Mouse (Mus musculus) embryonic facial prominence, embryonic 10.5 days (tissue): ENCODE results near the gene Fosl1. TPM values are rescaled to one million over a fixed set of nuclear protein-coding genes. Genes with fewer than 3 reads are reported as not detected.

Source experiments
- DNase-seq: peaks from one replicate; pipeline ENCODE4 v3.0.0-alpha.2; 2017; ENCODE audit warnings: low spot score
- H3K27ac ChIP-seq: fragments of 300-500 bp; sonication (generic); replicated peaks from 2 replicates; pipeline ENCODE4 v1.5.1; 2016; ENCODE audit warnings: mild to moderate bottlenecking
- H3K27me3 ChIP-seq: fragments of 300-500 bp; sonication (generic); replicated peaks from 2 replicates; pipeline ENCODE4 v1.6.1; 2016; ENCODE audit warnings: low read depth, mild to moderate bottlenecking; ENCODE audit not compliant: poor library complexity, severe bottlenecking
- H3K36me3 ChIP-seq: fragments of 300-500 bp; sonication (generic); replicated peaks from 2 replicates; pipeline ENCODE4 v1.6.1; 2016; ENCODE audit warnings: mild to moderate bottlenecking, moderate library complexity
- H3K4me1 ChIP-seq: fragments of 300-500 bp; sonication (generic); 2 replicates; pipeline ENCODE4 v1.6.1; 2016
- H3K4me3 ChIP-seq: fragments of 300-500 bp; sonication (generic); 2 replicates; pipeline ENCODE4 v1.5.1; 2016; ENCODE audit warnings: mild to moderate bottlenecking, moderate library complexity
- H3K9me3 ChIP-seq: fragments of 300-500 bp; sonication (generic); 2 replicates; pipeline ENCODE4 v1.6.1; 2016; ENCODE audit warnings: mild to moderate bottlenecking
- WGBS: fragments of 180-500 bp; shearing (Covaris S2); methylation state at CpG from one replicate; pipeline ENCODE4 v1.1.7; 2016; 5-methylcytosine and 5-hydroxymethylcytosine counted together
- polyA plus RNA-seq: library from polyadenylated mRNA; unstranded; fragments of >200 nt; fragmentation: Nextera tagmentation; extraction: Ambion mirVana; gene quantifications from 2 replicates; pipeline ENCODE4 v1.2.1, GENCODE M21; 2016

Fosl1 gene
- polyA plus RNA-seq, 1 experiment from 2014 or later = not detected

GRCm38 (mm10) chr19:5463791-5464562 is 16.6 kb downstream of the Fosl1 start:
- Histone ChIP-seq H3K27me3 (peaks cover 7% of the 10 kb centered on the region), H3K4me3 (peak overlapping the region; percentile 45), H3K27ac (peak overlapping the region; percentile 84), H3K36me3 (peaks cover 67% of the 10 kb centered on the region), H3K4me1 (peaks cover 25% of the 10 kb centered on the region), H3K9me3 (no peaks in the 10 kb centered on the region)
- WGBS = 57% methylated on average over 15 of the region's 15 CpGs
- peak; percentile 85 for DNase-seq

DNA sequence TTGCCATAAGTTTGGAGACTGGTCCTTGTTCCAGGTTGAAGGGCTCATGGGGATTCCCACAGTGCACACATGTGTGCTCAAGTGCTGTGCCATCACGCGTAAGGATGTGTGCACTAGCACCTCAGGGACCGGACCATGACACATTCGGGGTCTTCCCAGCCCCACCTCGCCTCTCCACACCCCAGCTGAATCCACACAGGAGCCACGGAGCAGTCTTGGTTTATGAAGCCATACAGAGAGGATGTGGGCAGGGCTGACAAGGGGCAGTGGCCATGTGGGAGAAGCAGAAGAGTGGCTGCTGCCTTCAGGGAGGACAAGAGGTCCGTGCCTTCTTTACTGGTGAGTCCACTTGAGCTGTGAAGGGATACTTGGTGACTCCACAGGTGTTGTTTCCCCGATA is 17.7 kb downstream of the Fosl1 start:
- H3K4me3 ChIP-seq = no peak overlapping the region
- DNase-seq = no peak
- no peaks in the 10 kb centered on the region for H3K27me3 ChIP-seq
- WGBS = 96% methylated on average over 8 of the region's 8 CpGs
- peaks cover 21% of the 10 kb centered on the region for H3K4me1 ChIP-seq
- peaks cover 67% of the 10 kb centered on the region for H3K36me3 ChIP-seq
- no peaks in the 10 kb centered on the region for H3K9me3 ChIP-seq
- H3K27ac ChIP-seq = no peak overlapping the region

DNA sequence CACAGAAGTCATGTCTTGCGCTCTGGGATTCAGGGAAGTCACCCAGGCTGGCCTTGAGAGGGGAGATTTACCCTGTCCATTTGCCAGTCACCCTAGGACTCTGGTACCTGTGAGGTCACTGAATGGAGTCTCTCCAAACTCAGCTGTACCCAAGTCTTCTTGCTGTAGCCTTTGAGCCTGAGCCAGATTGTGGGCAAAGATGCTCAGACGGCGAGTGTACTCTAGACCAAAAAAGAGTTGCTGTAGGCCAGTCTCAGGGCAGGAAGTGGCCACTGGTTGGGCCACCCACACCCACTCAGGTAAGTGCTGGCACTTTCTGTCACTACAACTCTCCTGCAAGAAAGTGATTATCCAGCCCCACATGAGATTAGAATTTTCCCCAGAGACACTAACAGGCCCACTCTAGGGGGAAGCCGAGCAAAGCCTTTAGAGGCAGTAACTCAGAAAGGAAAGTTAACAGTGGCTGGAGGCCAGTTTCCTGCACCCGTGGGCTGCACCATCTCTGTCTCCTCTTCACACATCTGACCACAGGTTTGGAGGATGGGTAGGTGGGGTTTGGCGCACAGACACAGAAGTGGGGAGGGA is 19.7 kb downstream of the Fosl1 start:
- no peak for DNase-seq
- Histone ChIP-seq H3K9me3 (no peaks in the 10 kb centered on the region), H3K27ac (no peak overlapping the region), H3K4me1 (peaks cover 10% of the 10 kb centered on the region), H3K27me3 (no peaks in the 10 kb centered on the region), H3K36me3 (peaks cover 67% of the 10 kb centered on the region), H3K4me3 (no peak overlapping the region)
- 92% methylated on average over 6 of the region's 6 CpGs for WGBS

DNA sequence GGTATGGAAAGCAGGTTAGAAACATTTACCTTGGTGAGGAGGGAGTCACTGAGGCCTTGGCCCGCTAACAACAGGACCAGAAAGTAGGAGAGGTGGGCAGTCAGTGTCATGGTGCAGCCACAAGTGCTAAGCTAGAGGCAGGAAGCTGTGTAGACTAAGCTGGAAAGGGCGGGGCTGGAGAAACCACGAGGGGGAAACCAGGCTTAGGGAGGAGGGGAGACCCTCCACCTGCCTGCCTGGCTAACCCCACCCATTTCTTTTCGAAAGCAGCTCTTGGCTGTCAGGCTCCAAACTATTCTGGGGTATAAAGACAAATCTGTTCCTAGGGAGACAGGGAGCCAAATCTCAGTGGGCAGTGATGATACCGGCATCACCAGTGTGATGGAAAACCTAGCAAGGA is 21.0 kb downstream of the Fosl1 start, which contains the start of gene Ctsw:
Ctsw (minus strand) TSS at position 134 of the 400 bp plus-strand sequence.
- 56% methylated on average over 5 of the region's 5 CpGs for WGBS
- H3K4me1 ChIP-seq = peaks cover 10% of the 10 kb centered on the region
- no peak within 1 kb of the TSS for H3K4me3 ChIP-seq
- DNase-seq = no peak
- H3K9me3 ChIP-seq = no peaks in the 10 kb centered on the region
- no peaks in the 10 kb centered on the region for H3K27me3 ChIP-seq
- no peak within 1 kb of the TSS for H3K27ac ChIP-seq
- H3K36me3 ChIP-seq = peaks cover 55% of the 10 kb centered on the region

DNA sequence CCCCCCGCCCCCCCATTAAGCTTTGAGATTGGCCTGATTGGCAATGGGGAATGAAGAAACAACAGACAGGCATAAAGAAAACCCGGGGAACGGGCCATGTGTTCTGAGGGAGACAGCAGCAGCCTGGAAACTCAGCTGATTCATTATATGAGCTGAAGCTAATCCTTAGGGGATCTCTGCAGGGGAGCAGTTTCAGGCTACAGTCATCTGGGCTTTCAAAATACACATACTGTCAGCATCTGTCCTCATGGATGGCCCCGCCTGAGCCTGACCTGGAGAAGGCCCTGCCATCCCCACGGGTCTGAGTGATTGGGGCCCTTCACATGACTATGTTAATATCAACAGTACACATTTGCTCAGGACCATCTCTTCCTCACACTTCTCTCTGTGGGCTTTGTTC is 24.5 kb downstream of the Fosl1 start:
- Histone ChIP-seq H3K4me3 (no peak overlapping the region), H3K27me3 (no peaks in the 10 kb centered on the region), H3K27ac (no peak overlapping the region), H3K9me3 (no peaks in the 10 kb centered on the region), H3K36me3 (peaks cover 29% of the 10 kb centered on the region), H3K4me1 (peaks cover 30% of the 10 kb centered on the region)
- no peak for DNase-seq
- WGBS = 61% methylated on average over 5 of the region's 5 CpGs

- WGBS = 80% methylated on average over 3 of the region's 3 CpGs
These were observed 25.5 kb downstream of the Fosl1 start for GRCm38 (mm10) chr19:5472857-5473256.

DNA sequence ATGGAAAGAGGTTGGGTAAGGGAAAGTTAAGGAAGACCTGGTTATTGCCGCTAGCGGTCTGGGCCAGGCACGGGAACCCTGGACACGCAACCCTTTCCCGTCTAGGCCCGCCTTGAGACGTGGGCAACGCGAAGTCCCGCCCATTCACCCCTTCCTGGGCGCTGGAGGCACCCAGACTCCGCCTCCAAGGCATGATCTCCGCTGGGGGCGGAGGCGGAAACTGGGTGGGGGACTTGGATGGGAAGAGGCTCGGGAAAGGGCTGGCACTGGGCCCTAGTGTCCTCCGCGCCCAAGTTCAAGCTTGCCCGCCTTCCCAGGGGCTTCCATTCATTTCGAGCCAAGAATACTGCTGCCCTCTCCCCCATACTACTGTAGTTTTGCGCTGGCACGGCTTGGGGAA is 26.4 kb downstream of the Fosl1 start, which contains the start of gene Efemp2:
Efemp2 (plus strand) TSS at position 235 of the 400 bp plus-strand sequence.
- peak within 1 kb of the TSS; percentile 95 for H3K27ac ChIP-seq
- H3K27me3 ChIP-seq = no peaks in the 10 kb centered on the region
- WGBS = 2% methylated on average over 22 of the region's 22 CpGs
- H3K4me3 ChIP-seq = peak within 1 kb of the TSS; percentile 81
- H3K36me3 ChIP-seq = peaks cover 29% of the 10 kb centered on the region
- DNase-seq = peak; percentile 84
- no peaks in the 10 kb centered on the region for H3K9me3 ChIP-seq
- H3K4me1 ChIP-seq = peaks cover 32% of the 10 kb centered on the region

More at GRCm38 (mm10) chr19:5472857-5473256, 25.5 kb downstream of the Fosl1 start:
- no peak for DNase-seq
- Histone ChIP-seq H3K4me1 (peaks cover 32% of the 10 kb centered on the region), H3K36me3 (peaks cover 29% of the 10 kb centered on the region), H3K9me3 (no peaks in the 10 kb centered on the region), H3K27me3 (no peaks in the 10 kb centered on the region), H3K27ac (no peak overlapping the region), H3K4me3 (peak overlapping the region; percentile 81; the same call in 1 of the 2 replicates)

DNA sequence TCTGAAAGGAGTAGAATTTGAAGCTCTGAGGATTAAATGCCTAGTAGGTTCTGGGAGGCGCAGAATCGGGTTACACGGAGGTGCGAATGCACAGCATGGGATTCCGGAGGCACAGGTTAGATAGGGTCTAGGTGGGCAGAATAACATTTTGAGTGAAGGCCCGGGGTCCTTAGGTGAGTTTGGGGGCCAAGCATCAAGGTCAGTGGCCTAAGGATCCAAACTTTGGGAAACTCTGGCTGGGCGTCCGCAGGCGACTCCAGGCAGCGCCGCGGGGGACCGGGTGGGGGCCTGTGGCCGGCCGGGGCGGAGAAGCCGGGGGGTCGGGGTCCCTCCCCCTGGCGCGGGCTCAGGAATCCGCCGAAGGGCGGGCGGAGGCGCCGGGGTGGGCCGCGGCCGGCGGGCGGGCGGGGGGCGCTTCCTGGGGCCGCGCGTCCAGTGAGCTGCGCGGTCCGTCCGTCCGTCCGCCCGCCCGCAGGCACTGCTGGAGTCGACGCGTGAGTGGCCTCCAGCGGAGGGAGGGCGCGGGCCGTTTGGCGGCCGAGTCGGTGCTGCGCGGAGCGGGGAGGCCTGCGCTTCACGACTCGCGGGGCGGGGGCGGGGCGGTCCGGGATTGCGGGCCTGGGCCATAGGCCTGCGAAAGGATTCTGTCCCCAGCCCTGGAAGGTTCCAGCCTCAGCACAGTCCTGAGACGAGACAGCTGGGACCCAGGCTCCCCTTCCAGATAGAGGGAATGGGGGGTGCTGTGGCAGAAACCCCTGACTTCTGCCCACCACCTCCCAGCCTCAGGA is 27.1 kb downstream of the Fosl1 start:
- Histone ChIP-seq H3K9me3 (no peaks in the 10 kb centered on the region), H3K4me1 (peaks cover 32% of the 10 kb centered on the region), H3K36me3 (peaks cover 36% of the 10 kb centered on the region), H3K4me3 (peak overlapping the region; percentile 81), H3K27me3 (no peaks in the 10 kb centered on the region), H3K27ac (peak overlapping the region; percentile 95)
- WGBS = 1% methylated on average over 68 of the region's 68 CpGs
- peak; percentile 69 for DNase-seq

- Histone ChIP-seq H3K4me3 (peak overlapping the region; percentile 81), H3K27me3 (no peaks in the 10 kb centered on the region), H3K9me3 (no peaks in the 10 kb centered on the region), H3K27ac (peak overlapping the region; percentile 95), H3K4me1 (peaks cover 32% of the 10 kb centered on the region), H3K36me3 (peaks cover 43% of the 10 kb centered on the region)
- WGBS = 23% methylated on average over 13 of the region's 13 CpGs
- DNase-seq = no peak
These were observed 27.8 kb downstream of the Fosl1 start for GRCm38 (mm10) chr19:5475069-5475714.

- Histone ChIP-seq H3K4me3 (no peak overlapping the region; the same call in 1 of the 2 replicates), H3K27me3 (no peaks in the 10 kb centered on the region), H3K4me1 (peaks cover 32% of the 10 kb centered on the region), H3K27ac (no peak overlapping the region), H3K36me3 (peaks cover 62% of the 10 kb centered on the region), H3K9me3 (no peaks in the 10 kb centered on the region)
- no peak for DNase-seq
- WGBS = 89% methylated on average over 10 of the region's 10 CpGs
These were observed 29.8 kb downstream of the Fosl1 start for GRCm38 (mm10) chr19:5477004-5477667.

DNA sequence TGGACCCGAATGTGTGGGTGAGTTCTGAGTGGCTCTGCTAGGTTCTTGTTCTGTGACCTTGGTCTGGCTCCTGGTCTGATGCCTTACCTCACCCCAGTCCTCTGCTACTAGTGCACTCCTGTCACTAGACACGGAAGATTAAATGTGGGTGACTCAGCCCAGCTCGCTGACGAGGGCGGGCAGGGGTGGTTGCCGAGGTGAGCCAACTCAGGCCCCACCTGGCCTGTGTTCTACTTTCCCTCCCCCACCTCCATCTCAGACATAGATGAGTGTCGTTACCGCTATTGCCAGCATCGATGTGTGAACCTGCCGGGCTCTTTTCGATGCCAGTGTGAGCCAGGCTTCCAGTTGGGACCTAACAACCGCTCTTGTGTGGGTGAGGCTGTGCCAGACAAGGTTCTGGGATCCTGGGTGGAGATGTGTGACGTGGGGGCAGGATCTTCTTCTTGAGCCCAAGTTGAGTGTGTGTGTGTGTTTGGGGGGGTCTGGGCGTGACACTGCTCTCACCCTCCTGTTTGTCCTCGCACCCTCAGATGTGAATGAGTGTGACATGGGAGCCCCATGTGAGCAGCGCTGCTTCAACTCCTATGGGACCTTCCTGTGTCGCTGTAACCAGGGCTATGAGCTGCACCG is 30.4 kb downstream of the Fosl1 start:
- Histone ChIP-seq H3K4me1 (peaks cover 32% of the 10 kb centered on the region), H3K4me3 (no peak overlapping the region; the same call in 1 of the 2 replicates), H3K27me3 (no peaks in the 10 kb centered on the region), H3K27ac (no peak overlapping the region), H3K9me3 (no peaks in the 10 kb centered on the region), H3K36me3 (peaks cover 69% of the 10 kb centered on the region)
- DNase-seq = no peak
- 92% methylated on average over 18 of the region's 18 CpGs for WGBS
